Mouse (Mus musculus): ENCODE results near the gene Cast. TPM values are rescaled to one million over a fixed set of nuclear protein-coding genes. Genes with fewer than 3 reads are reported as not detected.

The Cast gene
- total and polyA plus RNA-seq, 3 experiments, result 15.3 to 24.9 (median 21.0) TPM

DNA sequence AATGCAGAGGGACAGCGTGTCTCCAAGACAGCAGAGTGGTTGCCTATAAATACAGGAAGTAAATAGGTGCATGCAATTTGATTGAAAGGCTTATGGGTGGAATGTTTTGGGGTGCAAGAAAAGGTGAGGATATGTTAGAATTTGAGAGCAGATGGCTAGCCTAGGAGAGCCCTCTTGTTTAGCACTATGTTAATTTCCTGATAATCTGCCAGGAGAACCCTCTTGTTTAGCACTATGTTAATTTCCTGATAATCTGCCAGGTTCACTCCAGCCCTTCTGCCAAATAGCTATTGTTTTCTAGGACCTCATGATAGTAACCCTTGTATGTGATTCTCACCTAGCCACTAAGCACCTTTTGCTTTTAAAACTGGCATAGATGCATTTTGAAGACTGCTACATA lies 25.9 kb upstream of the Cast start:
- Histone ChIP-seq H3K4me3 (replicated peaks in 1 of 3; ENCODE audit: low read depth in 2 of 3, low read length in 2 of 3, poor library complexity in 1 of 3) (no peak overlapping the region), H3K9ac (ENCODE audit: insufficient read depth, low read depth) (no peak overlapping the region), H3K79me2 (replicated peaks; ENCODE audit: control insufficient read depth, extremely low read depth, insufficient read depth, poor library complexity, severe bottlenecking) (no peaks in the 10 kb centered on the region), H3K4me1 (ENCODE audit: control insufficient read depth in 1 of 2, insufficient read depth in 2 of 2) (no peaks in the 10 kb centered on the region), H3K9me3 (replicated peaks; ENCODE audit: low read length) (no peaks in the 10 kb centered on the region), H3K4me2 (ENCODE audit: insufficient read depth, low read depth, poor library complexity, severe bottlenecking) (no peak overlapping the region), H3K36me3 (replicated peaks in 1 of 2; ENCODE audit: control insufficient read depth in 1 of 2, insufficient read depth in 1 of 2, low read length in 1 of 2) (no peaks in the 10 kb centered on the region), H3K27me3 (replicated peaks) (no peaks in the 10 kb centered on the region), H3K27ac (ENCODE audit: insufficient read depth, low read depth) (no peak overlapping the region)
- in situ Hi-C loops (cut with MboI; ENCODE audit: low pct_ligation_motif_present, low pct_unique_long_range_greater_than_20kb, low sequenced_read_pairs), result no loop called here
- dilution Hi-C loops (cut with MboI; ENCODE audit: extremely low pct_ligation_motif_present, extremely low pct_unique_long_range_greater_than_20kb, low sequenced_read_pairs), result no loop called here
- no peak for DNase-seq (ENCODE audit: extremely low read depth)
- TF ChIP-seq E2F4 (IDR thresholded peaks at IDR 0.05; ENCODE audit: insufficient replicate concordance, low read depth, low read length) (no peak), USF2 (conservative IDR thresholded peaks at IDR 0.05; ENCODE audit: low read depth, low read length) (no peak), ZMIZ1 (IDR thresholded peaks at IDR 0.05; ENCODE audit: low read depth, low read length) (no peak), CTCF (conservative IDR thresholded peaks at IDR 0.05 in 1 of 2, IDR thresholded peaks at IDR 0.05 in 1 of 2; ENCODE audit: low read depth in 2 of 2, low read length in 2 of 2) (no peak), MYC (IDR thresholded peaks at IDR 0.05; ENCODE audit: low read depth, low read length) (no peak), IRF4 (IDR thresholded peaks at IDR 0.05; ENCODE audit: low read depth, low read length) (no peak), MEF2A (IDR thresholded peaks at IDR 0.05; ENCODE audit: borderline replicate concordance, low read depth, low read length) (no peak), NELFE (IDR thresholded peaks at IDR 0.05; ENCODE audit: low read depth, low read length) (no peak), TCF12 (IDR thresholded peaks at IDR 0.05; ENCODE audit: low read depth, low read length) (no peak), MAFK (IDR thresholded peaks at IDR 0.05; ENCODE audit: insufficient replicate concordance, low read length) (no peak), HCFC1 (IDR thresholded peaks at IDR 0.05; ENCODE audit: low read depth, low read length) (no peak), ELF1 (IDR thresholded peaks at IDR 0.05; ENCODE audit: low read depth, low read length) (no peak), USF1 (IDR thresholded peaks at IDR 0.05; ENCODE audit: low read depth, low read length) (no peak), UBTF (IDR thresholded peaks at IDR 0.05; ENCODE audit: low read depth, low read length) (no peak), BHLHE40 (IDR thresholded peaks at IDR 0.05; ENCODE audit: low read depth, low read length) (no peak), NRF1 (IDR thresholded peaks at IDR 0.05; ENCODE audit: low read depth, low read length) (no peak), ETS1 (conservative IDR thresholded peaks at IDR 0.05; ENCODE audit: low read depth, low read length) (no peak), POLR2AphosphoS2 (IDR thresholded peaks at IDR 0.05; ENCODE audit: low read depth, low read length) (no peak)

GRCm38 (mm10) chr13:74822095-74822494 lies 13.5 kb upstream of the Cast start:
- H3K4me2 ChIP-seq (ENCODE audit: insufficient read depth, low read depth, poor library complexity, severe bottlenecking), result no peak overlapping the region
- no peak for DNase-seq (ENCODE audit: extremely low read depth)
- in situ Hi-C loops (cut with MboI; ENCODE audit: low pct_ligation_motif_present, low pct_unique_long_range_greater_than_20kb, low sequenced_read_pairs) (no loop called here), dilution Hi-C loops (cut with MboI; ENCODE audit: extremely low pct_ligation_motif_present, extremely low pct_unique_long_range_greater_than_20kb, low sequenced_read_pairs) (no loop called here)
- no peaks in the 10 kb centered on the region for H3K79me2 ChIP-seq (replicated peaks; ENCODE audit: control insufficient read depth, extremely low read depth, insufficient read depth, poor library complexity, severe bottlenecking)
- no peak overlapping the region for H3K9ac ChIP-seq (ENCODE audit: insufficient read depth, low read depth)
- TF ChIP-seq CTCF (conservative IDR thresholded peaks at IDR 0.05 in 1 of 2, IDR thresholded peaks at IDR 0.05 in 1 of 2; ENCODE audit: low read depth in 2 of 2, low read length in 2 of 2) (no peak), RAD21 (IDR thresholded peaks at IDR 0.05; ENCODE audit: low read depth, low read length) (no peak), PAX5 (IDR thresholded peaks at IDR 0.05; ENCODE audit: low read length) (no peak), MYC (IDR thresholded peaks at IDR 0.05; ENCODE audit: low read depth, low read length) (no peak), POLR2A (IDR thresholded peaks at IDR 0.05; ENCODE audit: low read depth, low read length) (no peak), UBTF (IDR thresholded peaks at IDR 0.05; ENCODE audit: low read depth, low read length) (no peak), ZKSCAN1 (IDR thresholded peaks at IDR 0.05; ENCODE audit: borderline replicate concordance, low read depth, low read length) (no peak), SMC3 (IDR thresholded peaks at IDR 0.05; ENCODE audit: low read depth, low read length) (no peak), IRF4 (IDR thresholded peaks at IDR 0.05; ENCODE audit: low read depth, low read length) (no peak), ETS1 (conservative IDR thresholded peaks at IDR 0.05; ENCODE audit: low read depth, low read length) (no peak), SIN3A (IDR thresholded peaks at IDR 0.05; ENCODE audit: low read length) (no peak), MXI1 (IDR thresholded peaks at IDR 0.05; ENCODE audit: low read depth, low read length) (no peak)
- no peaks in the 10 kb centered on the region for H3K9me3 ChIP-seq (replicated peaks; ENCODE audit: low read length)
- H3K27ac ChIP-seq (ENCODE audit: insufficient read depth, low read depth), result no peak overlapping the region
- H3K27me3 ChIP-seq (replicated peaks), result no peaks in the 10 kb centered on the region
- H3K4me3 ChIP-seq (replicated peaks in 1 of 3; ENCODE audit: low read depth in 2 of 3, low read length in 2 of 3, poor library complexity in 1 of 3), result no peak overlapping the region
- no peaks in the 10 kb centered on the region for H3K36me3 ChIP-seq (replicated peaks in 1 of 2; ENCODE audit: control insufficient read depth in 1 of 2, insufficient read depth in 1 of 2, low read length in 1 of 2)
- no peaks in the 10 kb centered on the region for H3K4me1 ChIP-seq (ENCODE audit: control insufficient read depth in 1 of 2, insufficient read depth in 2 of 2)
